Mouse (Mus musculus) olfactory bulb, adult 2 months (tissue): Measurements from ENCODE around the gene Ddost. TPM values are rescaled to one million over a fixed set of nuclear protein-coding genes. Genes with fewer than 3 reads are reported as not detected.

ENCODE experiments used
- H3K27ac ChIP-seq: fragments of 200-500 bp; 2 replicates; pipeline ENCODE4 v1.5.1; 2012; ENCODE audit warnings: low read depth, low read length; ENCODE audit not compliant: insufficient read depth
- H3K4me1 ChIP-seq: fragments of 200-500 bp; 2 replicates; pipeline ENCODE4 v1.6.1; 2012; ENCODE audit warnings: low read length; ENCODE audit not compliant: control insufficient read depth, insufficient read depth
- H3K4me3 ChIP-seq: fragments of 200-500 bp; 2 replicates; pipeline ENCODE4 v1.5.1; 2012; ENCODE audit warnings: mild to moderate bottlenecking, low read depth, low read length, moderate library complexity; ENCODE audit not compliant: insufficient read depth
- CTCF ChIP-seq: fragments of 200-500 bp; IDR thresholded peaks from 2 replicates; pipeline ENCODE4 v1.5.1; 2012; ENCODE audit warnings: low read depth, mild to moderate bottlenecking, low read length, moderate library complexity; ENCODE audit not compliant: insufficient read depth
- POLR2A ChIP-seq: fragments of 200-500 bp; IDR thresholded peaks from 2 replicates; pipeline ENCODE4 v1.6.1; 2012; ENCODE audit warnings: mild to moderate bottlenecking, low read depth, low read length, moderate library complexity; ENCODE audit not compliant: insufficient read depth
- WGBS: fragments of 180-500 bp; shearing (Covaris S2); methylation state at CpG from one replicate; pipeline ENCODE4 v1.1.7; 2018; 5-methylcytosine and 5-hydroxymethylcytosine counted together
- polyA plus RNA-seq: library from polyadenylated mRNA; stranded (reverse); fragments of >200 nt; gene quantifications from 2 replicates; pipeline ENCODE4 v1.2.4, GENCODE M21; 2012; ENCODE audit warnings: low replicate concordance; ENCODE audit not compliant: missing spikeins, insufficient read depth, insufficient read length

The Ddost gene
- polyA plus RNA-seq, 1 experiment = not detected

- TF ChIP-seq POLR2A (no peak), CTCF (no peak)
- no peaks in the 10 kb centered on the region; the same call in 1 of the 2 replicates for H3K4me1 ChIP-seq
- 59% methylated on average over 7 of the region's 7 CpGs for WGBS
- no peak overlapping the region for H3K4me3 ChIP-seq
- H3K27ac ChIP-seq = no peak overlapping the region
Observed at GRCm38 (mm10) chr4:138342048-138342447, 37.5 kb downstream of the Ddost start.

GRCm38 (mm10) chr4:138342778-138343177 is 38.2 kb downstream of the Ddost start:
- Histone ChIP-seq H3K4me3 (no peak overlapping the region), H3K27ac (no peak overlapping the region), H3K4me1 (no peaks in the 10 kb centered on the region; the same call in 1 of the 2 replicates)
- 92% methylated on average over 6 of the region's 6 CpGs for whole genome bisulfite sequencing
- no peak for TF ChIP-seq POLR2A
- TF ChIP-seq CTCF = no peak

GRCm38 (mm10) chr4:138343341-138343837 is 38.9 kb downstream of the Ddost start:
- no peak overlapping the region for H3K4me3 ChIP-seq
- TF ChIP-seq POLR2A (no peak), CTCF (no peak)
- WGBS = 71% methylated on average over 10 of the region's 10 CpGs

GRCm38 (mm10) chr4:138344891-138345545 is 40.5 kb downstream of the Ddost start:
- TF ChIP-seq CTCF (no peak), POLR2A (no peak)
- WGBS = 73% methylated on average over 9 of the region's 9 CpGs
- Histone ChIP-seq H3K4me3 (no peak overlapping the region), H3K4me1 (no peaks in the 10 kb centered on the region; the same call in 1 of the 2 replicates), H3K27ac (no peak overlapping the region)

More at GRCm38 (mm10) chr4:138343341-138343837, 38.9 kb downstream of the Ddost start:
- H3K4me1 ChIP-seq = no peaks in the 10 kb centered on the region; the same call in 1 of the 2 replicates
- H3K27ac ChIP-seq = no peak overlapping the region

- Histone ChIP-seq H3K4me3 (no peak overlapping the region), H3K27ac (no peak overlapping the region), H3K4me1 (no peaks in the 10 kb centered on the region; the same call in 1 of the 2 replicates)
- WGBS = 71% methylated on average over 1 of the region's 1 CpGs
- TF ChIP-seq CTCF (no peak), POLR2A (no peak)
Observed at GRCm38 (mm10) chr4:138347280-138347679, 42.8 kb downstream of the Ddost start.

GRCm38 (mm10) chr4:138348716-138349115 is 44.2 kb downstream of the Ddost start:
- 64% methylated on average over 7 of the region's 7 CpGs for WGBS
- Histone ChIP-seq H3K27ac (no peak overlapping the region), H3K4me1 (no peaks in the 10 kb centered on the region; the same call in 1 of the 2 replicates), H3K4me3 (no peak overlapping the region)
- TF ChIP-seq POLR2A (no peak), CTCF (no peak)

GRCm38 (mm10) chr4:138351821-138352220 is 47.3 kb downstream of the Ddost start:
- TF ChIP-seq CTCF (no peak), POLR2A (no peak)
- WGBS = 92% methylated on average over 5 of the region's 5 CpGs
- H3K4me1 ChIP-seq = no peaks in the 10 kb centered on the region
- H3K4me3 ChIP-seq = no peak overlapping the region
- no peak overlapping the region for H3K27ac ChIP-seq

GRCm38 (mm10) chr4:138352692-138353091 is 48.2 kb downstream of the Ddost start:
- no peak overlapping the region for H3K4me3 ChIP-seq
- TF ChIP-seq CTCF = no peak
- no peak for TF ChIP-seq POLR2A
- H3K27ac ChIP-seq = no peak overlapping the region
- H3K4me1 ChIP-seq = no peaks in the 10 kb centered on the region
- 90% methylated on average over 6 of the region's 6 CpGs for WGBS

GRCm38 (mm10) chr4:138353438-138354171 is 49.1 kb downstream of the Ddost start:
- 81% methylated on average over 10 of the region's 10 CpGs for WGBS
- Histone ChIP-seq H3K4me1 (no peaks in the 10 kb centered on the region), H3K4me3 (no peak overlapping the region), H3K27ac (no peak overlapping the region)
- TF ChIP-seq CTCF (no peak), POLR2A (no peak)
